In the genomic region with DNA sequence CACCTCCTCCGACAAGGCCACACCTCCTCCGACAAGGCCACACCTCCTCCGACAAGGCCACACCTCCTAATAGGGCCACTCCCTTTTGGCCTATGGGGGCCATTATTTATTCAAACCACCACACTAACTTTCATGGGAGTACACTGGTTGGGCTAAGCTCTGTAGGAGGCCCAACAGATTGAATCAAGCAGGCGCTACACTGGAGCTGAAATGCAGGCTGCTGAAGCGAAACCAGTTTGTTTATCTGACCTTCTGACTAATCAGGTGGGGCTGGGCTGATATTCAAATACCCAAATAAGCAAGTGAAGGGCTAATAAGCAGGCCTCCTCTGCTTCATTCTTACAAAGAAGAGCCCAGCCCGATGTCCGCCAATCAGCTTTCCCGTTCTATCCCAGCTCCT, we compare ENCODE assay signal across 12 mouse cellular contexts.
DNase-seq lines count a peak whose midpoint lies in the region; ATAC-seq lines count a peak whose summit lies in the region.
"Had no signal": no experiment of that assay in that cellular context is flagged by ENCODE, and none has a peak within 500 bp of the region (broad histone marks: within the 10 kb centered on the region; RNA-seq: fewer than 3 reads in every experiment).

No protein-coding gene starts in this region.

- peak; percentile 12 for DNase-seq in adrenal gland, postnatal 10 days
- no peak for DNase-seq in adrenal gland, postnatal 36 days
- DNase-seq in urinary bladder, postnatal 14 days (ENCODE audit: low spot score) = peak; percentile 62
- DNase-seq in urinary bladder, adult 2 months (ENCODE audit: low spot score) = no peak
- DNase-seq in lung, postnatal 10 days = peak; percentile 44
- no peak for DNase-seq in midbrain, embryonic 14.5 days
- no peak for DNase-seq in layer of hippocampus, adult 9-11 months
- DNase-seq: embryo, embryonic 11 days had no signal

- H3K36me3 ChIP-seq in midbrain, embryonic 14.5 days (ENCODE audit: control insufficient read depth, insufficient read depth, low read length) = no peaks in the 10 kb centered on the region
- no peaks in the 10 kb centered on the region for H3K36me3 ChIP-seq in liver, embryonic 12.5 days
- H3K36me3 ChIP-seq: forebrain, embryonic 12.5 days had no signal

- H3K27me3 ChIP-seq in midbrain, embryonic 14.5 days (ENCODE audit: control insufficient read depth, insufficient read depth, low read length) = no peaks in the 10 kb centered on the region
- H3K27me3 ChIP-seq in liver, embryonic 12.5 days (replicated peaks) = no peaks in the 10 kb centered on the region
- H3K27me3 ChIP-seq: forebrain, embryonic 12.5 days had no signal

- no peak overlapping the region for H3K4me2 ChIP-seq in midbrain, embryonic 14.5 days (ENCODE audit: low read length)
- H3K4me2 ChIP-seq in liver, embryonic 12.5 days = no peak overlapping the region
- H3K4me2 ChIP-seq: forebrain, embryonic 12.5 days; hindbrain, embryonic 14.5 days had no signal

- no peak overlapping the region for H3K9ac ChIP-seq in midbrain, embryonic 14.5 days (replicated peaks; ENCODE audit: low read length)
- no peak overlapping the region for H3K9ac ChIP-seq in liver, embryonic 12.5 days
- H3K9ac ChIP-seq: forebrain, embryonic 12.5 days; hindbrain, embryonic 14.5 days had no signal

- 89% methylated on average over 8 of the region's 8 CpGs for WGBS in midbrain, embryonic 14.5 days
- 67% methylated on average over 8 of the region's 8 CpGs for WGBS in liver, embryonic 12.5 days (ENCODE audit: insufficient replicate concordance)

- no peak for ATAC-seq in midbrain, embryonic 14.5 days (ENCODE audit: low FRiP score, low TSS enrichment)
- no peak for ATAC-seq in liver, embryonic 12.5 days

- H3K4me3 ChIP-seq in midbrain, embryonic 14.5 days (replicated peaks; ENCODE audit: low read depth, low read length) = no peak overlapping the region
- H3K4me3 ChIP-seq in liver, embryonic 12.5 days = no peak overlapping the region
- H3K4me3 ChIP-seq: forebrain, embryonic 12.5 days; myocyte had no signal

- no peak overlapping the region for H3K27ac ChIP-seq in midbrain, embryonic 14.5 days (replicated peaks; ENCODE audit: low read depth, low read length)
- no peak overlapping the region for H3K27ac ChIP-seq in liver, embryonic 12.5 days
- H3K27ac ChIP-seq: forebrain, embryonic 12.5 days; hindbrain, embryonic 14.5 days had no signal

- no peaks in the 10 kb centered on the region for H3K9me3 ChIP-seq in midbrain, embryonic 14.5 days (ENCODE audit: control insufficient read depth, low read length)
- no peaks in the 10 kb centered on the region for H3K9me3 ChIP-seq in liver, embryonic 12.5 days (replicated peaks)
- H3K9me3 ChIP-seq: forebrain, embryonic 12.5 days had no signal

- no peaks in the 10 kb centered on the region for H3K4me1 ChIP-seq in midbrain, embryonic 14.5 days (ENCODE audit: control insufficient read depth, insufficient read depth, low read length)
- H3K4me1 ChIP-seq in liver, embryonic 12.5 days = no peaks in the 10 kb centered on the region

Comparison
In these comparisons a context has a peak if more than half of its experiments do, and no peak if none do; other contexts are left out.
1. DNase-seq: peak in adrenal gland, postnatal 10 days (single experiment), urinary bladder, postnatal 14 days (single experiment) and lung, postnatal 10 days (single experiment); none in adrenal gland, postnatal 36 days (0 of 2), urinary bladder, adult 2 months (single experiment), midbrain, embryonic 14.5 days (single experiment) and layer of hippocampus, adult 9-11 months (single experiment).